Mouse (Mus musculus) CH12.LX (cell line): Measurements from ENCODE around the gene Il27. TPM values are rescaled to one million over a fixed set of nuclear protein-coding genes. Genes with fewer than 3 reads are reported as not detected.
A peak's percentile ranks its signal among the peaks of the same experiment; 100 is the strongest.

Source experiments
- DNase-seq: peaks from one replicate; pipeline ENCODE4 v3.0.0-alpha.2; 2013; ENCODE audit errors: extremely low read depth
- H3K27ac ChIP-seq: 2 replicates; pipeline ENCODE4 v1.5.1; 2012; ENCODE audit warnings: low read depth, mild to moderate bottlenecking, control low read depth, moderate library complexity; ENCODE audit not compliant: insufficient read depth
- H3K27me3 ChIP-seq: replicated peaks from 2 replicates; pipeline ENCODE3; 2012; ENCODE audit warnings: inconsistent platforms
- H3K36me3 ChIP-seq, 2 experiments: replicated peaks in 1 of 2; 2 replicates each; pipeline versions ENCODE3 to v1.6.1; 2012; ENCODE audit warnings: inconsistent platforms in 1 of 2, low read length in 1 of 2, mild to moderate bottlenecking in 1 of 2, mixed read lengths in 1 of 2, moderate library complexity in 1 of 2; ENCODE audit not compliant: control insufficient read depth in 1 of 2, insufficient read depth in 1 of 2
- H3K4me1 ChIP-seq, 2 experiments: 2 replicates each; pipeline ENCODE4 v1.6.1; 2012; ENCODE audit warnings: inconsistent platforms in 1 of 2, moderate library complexity in 1 of 2; ENCODE audit not compliant: insufficient read depth in 2 of 2, control insufficient read depth in 1 of 2
- H3K4me2 ChIP-seq: 2 replicates; pipeline ENCODE4 v1.6.1; 2012; ENCODE audit warnings: low read depth, mild to moderate bottlenecking, control low read depth; ENCODE audit not compliant: poor library complexity, insufficient read depth, severe bottlenecking
- H3K4me3 ChIP-seq, 3 experiments: fragments of 150-350 bp in 1 of 3; sonication (generic) in 1 of 3; replicated peaks in 1 of 3; 2 replicates each; pipeline versions ENCODE3 to v1.5.1; 2011 to 2012; ENCODE audit warnings: low read depth in 2 of 3, low read length in 2 of 3, mild to moderate bottlenecking in 2 of 3, moderate library complexity in 2 of 3, control low read depth in 1 of 3, improper control_type of control experiment in 1 of 3, inconsistent platforms in 1 of 3, mixed read lengths in 1 of 3; ENCODE audit not compliant: poor library complexity in 1 of 3
- H3K79me2 ChIP-seq: replicated peaks from 2 replicates; pipeline ENCODE4 v1.6.1; 2012; ENCODE audit warnings: mild to moderate bottlenecking, moderate library complexity; ENCODE audit not compliant: control insufficient read depth, poor library complexity, insufficient read depth, severe bottlenecking; ENCODE audit errors: extremely low read depth
- H3K9ac ChIP-seq: 2 replicates; pipeline ENCODE4 v1.6.1; 2012; ENCODE audit warnings: low read depth, mild to moderate bottlenecking, control low read depth, moderate library complexity; ENCODE audit not compliant: insufficient read depth
- H3K9me3 ChIP-seq: replicated peaks from 2 replicates; pipeline ENCODE3; 2012; ENCODE audit warnings: low read length, inconsistent platforms, mixed read lengths
- CHD1 ChIP-seq: IDR thresholded peaks from 2 replicates; pipeline ENCODE4 v1.6.1; 2012; ENCODE audit warnings: low read depth, low read length, improper control_type of control experiment, inconsistent platforms
- CHD2 ChIP-seq: IDR thresholded peaks from 2 replicates; pipeline ENCODE4 v1.6.1; 2011; ENCODE audit warnings: low read length, improper control_type of control experiment
- ELF1 ChIP-seq: IDR thresholded peaks from 2 replicates; pipeline ENCODE4 v1.6.1; 2014; ENCODE audit warnings: low read depth, mild to moderate bottlenecking, inconsistent platforms, low read length, improper control_type of control experiment
- EP300 ChIP-seq: IDR thresholded peaks from 2 replicates; pipeline ENCODE4 v1.6.1; 2011; ENCODE audit warnings: low read length, improper control_type of control experiment
- ETS1 ChIP-seq: conservative IDR thresholded peaks from 2 replicates; pipeline ENCODE4 v1.6.1; 2012; ENCODE audit warnings: low read depth, mild to moderate bottlenecking, inconsistent platforms, low read length, improper control_type of control experiment, moderate library complexity
- GABPA ChIP-seq: IDR thresholded peaks from 2 replicates; pipeline ENCODE4 v1.6.1; 2012; ENCODE audit warnings: low read depth, low read length, improper control_type of control experiment, inconsistent platforms; ENCODE audit not compliant: insufficient replicate concordance
- HCFC1 ChIP-seq: IDR thresholded peaks from 2 replicates; pipeline ENCODE4 v1.6.1; 2012; ENCODE audit warnings: low read depth, mild to moderate bottlenecking, inconsistent platforms, low read length, improper control_type of control experiment
- IRF4 ChIP-seq: IDR thresholded peaks from 2 replicates; pipeline ENCODE4 v1.6.1; 2014; ENCODE audit warnings: low read depth, mild to moderate bottlenecking, inconsistent platforms, low read length, improper control_type of control experiment
- JUN ChIP-seq: IDR thresholded peaks from 2 replicates; pipeline ENCODE4 v1.6.1; 2011; ENCODE audit warnings: low read depth, mild to moderate bottlenecking, low read length, improper control_type of control experiment, moderate library complexity; ENCODE audit not compliant: insufficient read depth
- KAT2A ChIP-seq: IDR thresholded peaks from 2 replicates; pipeline ENCODE4 v1.6.1; 2012; ENCODE audit warnings: low read length, improper control_type of control experiment, inconsistent platforms; ENCODE audit not compliant: insufficient replicate concordance
- MAFK ChIP-seq: IDR thresholded peaks from 2 replicates; pipeline ENCODE4 v1.6.1; 2011; ENCODE audit warnings: low read length, improper control_type of control experiment; ENCODE audit not compliant: insufficient replicate concordance
- MEF2A ChIP-seq: IDR thresholded peaks from 2 replicates; pipeline ENCODE4 v1.6.1; 2014; ENCODE audit warnings: low read depth, mild to moderate bottlenecking, inconsistent platforms, low read length, improper control_type of control experiment, borderline replicate concordance
- MYC ChIP-seq: IDR thresholded peaks from 2 replicates; pipeline ENCODE4 v1.6.1; 2011; ENCODE audit warnings: low read depth, mild to moderate bottlenecking, improper control_type of control experiment, low read length
- NRF1 ChIP-seq: IDR thresholded peaks from 2 replicates; pipeline ENCODE4 v1.6.1; 2014; ENCODE audit warnings: low read depth, mild to moderate bottlenecking, inconsistent platforms, low read length, improper control_type of control experiment, moderate library complexity
- POLR2AphosphoS2 ChIP-seq: IDR thresholded peaks from 2 replicates; pipeline ENCODE4 v1.6.1; 2011; ENCODE audit warnings: low read depth, low read length, improper control_type of control experiment
- RAD21 ChIP-seq: IDR thresholded peaks from 2 replicates; pipeline ENCODE4 v1.6.1; 2011; ENCODE audit warnings: low read depth, mild to moderate bottlenecking, low read length, improper control_type of control experiment, moderate library complexity
- SIN3A ChIP-seq: IDR thresholded peaks from 2 replicates; pipeline ENCODE4 v1.6.1; 2012; ENCODE audit warnings: low read length, improper control_type of control experiment, inconsistent platforms
- SMC3 ChIP-seq: IDR thresholded peaks from 2 replicates; pipeline ENCODE4 v1.6.1; 2011; ENCODE audit warnings: low read depth, low read length, improper control_type of control experiment
- TCF12 ChIP-seq: IDR thresholded peaks from 2 replicates; pipeline ENCODE4 v1.6.1; 2014; ENCODE audit warnings: low read depth, mild to moderate bottlenecking, inconsistent platforms, low read length, improper control_type of control experiment
- UBTF ChIP-seq: IDR thresholded peaks from 2 replicates; pipeline ENCODE4 v1.6.1; 2012; ENCODE audit warnings: low read depth, mild to moderate bottlenecking, inconsistent platforms, low read length, improper control_type of control experiment, moderate library complexity
- USF2 ChIP-seq: conservative IDR thresholded peaks from 2 replicates; pipeline ENCODE4 v1.6.1; 2011; ENCODE audit warnings: low read depth, low read length, improper control_type of control experiment
- ZKSCAN1 ChIP-seq: IDR thresholded peaks from 2 replicates; pipeline ENCODE4 v1.6.1; 2012; ENCODE audit warnings: low read depth, inconsistent platforms, low read length, improper control_type of control experiment, borderline replicate concordance
- ZMIZ1 ChIP-seq: IDR thresholded peaks from 2 replicates; pipeline ENCODE4 v1.6.1; 2012; ENCODE audit warnings: low read depth, mild to moderate bottlenecking, inconsistent platforms, low read length, improper control_type of control experiment
- ZNF384 ChIP-seq: IDR thresholded peaks from 2 replicates; pipeline ENCODE4 v1.6.1; 2012; ENCODE audit warnings: low read depth, low read length, improper control_type of control experiment, inconsistent platforms
- dilution Hi-C: fragments of 300-500 bp; cut with MboI; formaldehyde crosslinking; loops from 2 replicates; pipeline ENCODE4 v1.14.3; 2020; ENCODE audit warnings: low sequenced_read_pairs; ENCODE audit not compliant: extremely low pct_unique_long_range_greater_than_20kb, extremely low pct_ligation_motif_present
- in situ Hi-C: fragments of 300-500 bp; cut with MboI; formaldehyde crosslinking; loops from 3 replicates; pipeline ENCODE4 v1.14.3; 2019; ENCODE audit warnings: low sequenced_read_pairs, low pct_ligation_motif_present, low pct_unique_long_range_greater_than_20kb, mixed read lengths
- polyA plus RNA-seq: library from polyadenylated mRNA; unstranded; fragments of >175 nt; gene quantifications from 2 replicates; pipeline ENCODE4 v1.2.1, GENCODE M21; 2012; ENCODE audit warnings: low read depth; ENCODE audit not compliant: insufficient read length
- total RNA-seq, 2 experiments: library from RNA; depleted of rRNA; stranded (reverse); fragments of 300-350 nt in 1 of 2; fragments of >200 nt in 1 of 2; gene quantifications; 2 replicates each; pipeline ENCODE4 v1.2.3; 2012 to 2014

Il27 gene
- total and polyA plus RNA-seq, 3 experiments, result 0.31 TPM; not detected in 2

GRCm38 (mm10) chr7:126595890-126596289, 1.1 kb upstream of the Il27 start:
- DNase-seq, result no peak
- peak; percentile 44; the same call in 1 of the 2 replicates for TF ChIP-seq MEF2A
- TF ChIP-seq UBTF, result no peak
- 0 out of 2 replicates have a peak, but pooled peaks have one; percentile 19 for TF ChIP-seq TCF12
- no peak for TF ChIP-seq SIN3A
- no peak for TF ChIP-seq JUN
- no peak; the same call in 1 of the 2 replicates for TF ChIP-seq MYC
- 0 out of 2 replicates have a peak, but pooled peaks have one; percentile 26 for TF ChIP-seq ETS1
- 0 out of 2 replicates have a peak, but pooled peaks have one; percentile 14 for TF ChIP-seq MAFK
- peak; percentile 69; the same call in 1 of the 2 replicates for TF ChIP-seq EP300
- TF ChIP-seq ELF1, result no peak
- TF ChIP-seq SMC3, result no peak
- no peak for TF ChIP-seq HCFC1
- TF ChIP-seq RAD21, result no peak
- TF ChIP-seq POLR2AphosphoS2, result no peak
- TF ChIP-seq ZMIZ1, result no peak
- TF ChIP-seq IRF4, result peak; percentile 56
- no peak for TF ChIP-seq CHD1
- no peak for TF ChIP-seq ZNF384
- TF ChIP-seq ZKSCAN1, result no peak
- no peak for TF ChIP-seq NRF1
- no peak for TF ChIP-seq CHD2
- TF ChIP-seq KAT2A, result no peak
- TF ChIP-seq GABPA, result no peak
- no peak for TF ChIP-seq USF2
- H3K79me2 ChIP-seq, result no peaks in the 10 kb centered on the region
- dilution Hi-C loops (no loop called here), in situ Hi-C loops (no loop called here)
- H3K4me2 ChIP-seq, result peak overlapping the region; percentile 41
- no peaks in the 10 kb centered on the region for H3K36me3 ChIP-seq
- no peak overlapping the region for H3K9ac ChIP-seq
- peaks cover 5% of the 10 kb centered on the region for H3K27me3 ChIP-seq
- no peak overlapping the region for H3K27ac ChIP-seq
- no peaks in the 10 kb centered on the region for H3K9me3 ChIP-seq
- peaks cover 29 to 34% of the 10 kb centered on the region in 2 experiments for H3K4me1 ChIP-seq
- peak overlapping the region in 1 of 3 experiments; percentile 16 for H3K4me3 ChIP-seq
